Mouse (Mus musculus): ENCODE data around the gene Ei24.
A peak's percentile ranks its signal among the peaks of the same experiment; 100 is the strongest.

Ei24 gene

GRCm38 (mm10) chr9:36794487-36794886 lies 2.7 kb downstream of the Ei24 start:
- DNase-seq (ENCODE audit: low spot score in 2 of 2), result no peak

- DNase-seq (ENCODE audit: low spot score in 2 of 2), result no peak
Observed at GRCm38 (mm10) chr9:36792191-36792590, 5.0 kb downstream of the Ei24 start.

GRCm38 (mm10) chr9:36783921-36784320 lies 13.3 kb downstream of the Ei24 start:
- no peak for DNase-seq (ENCODE audit: low spot score in 2 of 2)

- DNase-seq (ENCODE audit: low spot score in 2 of 2), result no peak
Observed at GRCm38 (mm10) chr9:36769048-36769413, 28.2 kb downstream of the Ei24 start.

GRCm38 (mm10) chr9:36768156-36769047 lies 28.8 kb downstream of the Ei24 start:
- peak; percentile 44 to 79 for DNase-seq (ENCODE audit: low spot score in 2 of 2)

GRCm38 (mm10) chr9:36767203-36768143 lies 29.7 kb downstream of the Ei24 start, which contains the start of gene Stt3a:
Gene Stt3a, minus strand, starts transcription at chr9:36767679.
- peak; percentile 95 for DNase-seq (ENCODE audit: low spot score in 2 of 2)

GRCm38 (mm10) chr9:36764378-36764777 lies 32.8 kb downstream of the Ei24 start:
- DNase-seq (ENCODE audit: low spot score in 2 of 2), result no peak

All from spleen, postnatal 4 days (tissue).